Mouse (Mus musculus) kidney, postnatal 36 days (tissue): Measurements from ENCODE around the gene Rhot1.
A peak's percentile ranks its signal among the peaks of the same experiment; 100 is the strongest.
"Not testable (repeated sequence)": the region's sequence is repeated elsewhere in the genome, so short reads cannot be mapped to it uniquely, and the experiment has no call there.

Source experiments
- DNase-seq, 2 experiments: peaks; one replicate each; pipeline ENCODE4 v3.0.0; 2021 to 2022; ENCODE audit warnings: mixed read lengths in 2 of 2

Rhot1 gene

GRCm38 (mm10) chr11:80196351-80196750 lies 12.5 kb upstream of the Rhot1 start:
- no peak for DNase-seq

- DNase-seq: no peak
Measured at GRCm38 (mm10) chr11:80199316-80199715, 9.5 kb upstream of the Rhot1 start.

GRCm38 (mm10) chr11:80199773-80200172 lies 9.0 kb upstream of the Rhot1 start:
- DNase-seq: no peak

- peak; percentile 34 to 70 for DNase-seq
Measured at GRCm38 (mm10) chr11:80200326-80200725, 8.5 kb upstream of the Rhot1 start.

DNA sequence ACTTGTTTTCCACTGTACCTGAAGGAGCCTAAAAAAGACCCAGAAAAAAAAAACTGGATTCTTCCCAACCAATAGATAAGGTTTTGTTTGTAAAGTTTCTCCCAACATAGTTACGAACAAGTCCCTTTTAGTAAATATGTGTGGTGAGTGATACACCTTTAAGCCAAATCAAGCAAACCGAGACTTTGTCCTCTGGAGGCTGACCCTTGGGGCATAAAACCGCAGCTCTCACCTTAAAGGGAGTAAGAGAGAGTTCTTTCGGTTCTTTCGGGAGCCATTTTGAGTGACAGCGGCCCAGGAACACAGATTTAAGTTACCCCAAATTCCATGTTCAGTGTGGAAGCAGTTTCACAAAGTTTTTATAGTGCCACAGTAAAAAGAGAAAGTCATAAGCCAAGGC lies 6.5 kb upstream of the Rhot1 start:
- DNase-seq: peak; percentile 51 to 52

DNA sequence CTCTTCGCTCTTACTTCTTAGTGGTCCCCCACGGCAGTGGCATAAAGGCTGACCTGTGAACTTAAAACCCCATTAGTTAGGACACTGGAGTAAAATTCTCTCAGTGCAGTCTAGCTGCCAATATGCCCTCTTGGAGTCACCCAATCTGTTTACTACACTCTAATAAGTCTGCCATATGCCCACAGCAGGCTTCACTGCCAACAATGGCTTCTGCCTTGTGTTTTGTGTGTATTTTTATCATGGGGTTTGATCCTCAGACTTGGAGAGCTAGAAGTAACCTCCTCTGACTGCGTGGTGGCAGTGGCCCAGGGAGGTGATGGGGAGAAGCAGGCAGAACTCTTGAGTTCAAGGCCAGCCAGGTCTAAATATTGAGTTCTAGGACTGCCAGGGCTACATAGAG lies 4.8 kb upstream of the Rhot1 start:
- no peak for DNase-seq

DNA sequence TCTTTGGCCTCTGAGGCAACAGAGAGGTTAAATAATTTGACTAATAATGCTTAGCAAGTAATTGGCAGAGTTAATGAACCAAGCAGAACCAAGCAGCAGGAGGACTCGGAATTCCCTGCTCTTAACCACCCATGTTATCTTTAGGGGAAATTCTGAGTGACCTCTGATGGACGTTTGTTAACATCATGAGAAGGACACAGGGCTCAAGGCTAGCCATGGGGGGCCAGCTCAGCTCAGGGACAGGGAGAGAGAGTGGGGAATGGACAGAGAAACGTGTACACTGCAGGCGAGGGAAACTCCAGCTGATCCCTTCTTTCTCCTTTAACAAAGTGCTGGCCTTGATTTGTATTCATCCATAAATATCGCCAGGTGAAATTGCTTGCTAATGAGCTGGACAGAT lies 3.9 kb upstream of the Rhot1 start:
- no peak for DNase-seq

DNA sequence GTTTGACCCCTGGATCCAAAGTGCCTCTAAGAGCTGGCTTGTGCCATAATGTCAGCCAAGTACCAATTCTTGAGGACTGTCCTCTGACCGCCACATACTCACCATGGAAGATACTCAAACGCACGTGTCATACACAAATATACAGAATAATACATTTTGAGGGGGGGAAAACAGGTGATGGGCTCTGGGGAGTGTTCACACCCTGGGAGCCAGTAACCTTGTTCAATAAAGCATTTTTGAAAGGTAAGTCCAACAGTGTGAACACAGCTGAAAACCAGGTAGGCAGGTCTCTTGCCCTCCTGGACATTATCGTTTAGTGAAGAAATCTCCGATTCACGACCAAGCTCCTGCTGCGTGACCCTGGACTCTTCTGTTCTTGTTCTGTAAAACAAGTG lies 357 bp upstream of the Rhot1 start:
- no peak for DNase-seq

GRCm38 (mm10) chr11:80210321-80210720 lies 1.5 kb downstream of the Rhot1 start:
- no peak for DNase-seq

GRCm38 (mm10) chr11:80212282-80212681 lies 3.5 kb downstream of the Rhot1 start:
- DNase-seq: no peak

- peak; percentile 48 to 62 for DNase-seq
Measured at GRCm38 (mm10) chr11:80215291-80215690, 6.5 kb downstream of the Rhot1 start.

GRCm38 (mm10) chr11:80218657-80219293 lies 10.0 kb downstream of the Rhot1 start:
- peak; percentile 17 to 25 for DNase-seq

GRCm38 (mm10) chr11:80230066-80230465 lies 21.2 kb downstream of the Rhot1 start:
- DNase-seq: not testable (repeated sequence)

- no peak for DNase-seq
Measured at GRCm38 (mm10) chr11:80237278-80237677, 28.5 kb downstream of the Rhot1 start.

- DNase-seq: no peak
Measured at GRCm38 (mm10) chr11:80238306-80238705, 29.5 kb downstream of the Rhot1 start.

GRCm38 (mm10) chr11:80247026-80247425 lies 38.2 kb downstream of the Rhot1 start:
- peak in 1 of 2 experiments; percentile 8 for DNase-seq

- no peak for DNase-seq
Measured at GRCm38 (mm10) chr11:80248531-80248930, 39.7 kb downstream of the Rhot1 start.

GRCm38 (mm10) chr11:80264137-80264536 lies 55.3 kb downstream of the Rhot1 start:
- no peak for DNase-seq

DNA sequence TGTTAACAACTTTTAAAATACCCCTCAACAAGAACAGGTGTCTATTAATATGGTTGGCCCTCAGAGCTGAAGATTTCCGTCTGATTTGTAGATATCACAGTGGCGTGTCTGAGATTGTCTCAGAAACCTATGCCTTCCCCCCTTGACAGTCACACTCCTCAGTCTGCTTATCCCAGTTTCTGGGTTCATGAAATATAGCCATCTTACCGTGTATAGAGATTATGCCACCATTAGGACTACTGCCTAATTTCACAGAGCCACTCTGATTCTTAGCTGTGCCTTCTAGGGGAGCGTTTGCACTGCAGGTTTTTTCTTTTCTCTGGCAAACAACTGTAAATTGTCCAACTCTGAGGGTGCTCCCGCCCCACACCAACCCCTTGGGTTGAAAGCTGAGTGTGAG lies 62.3 kb downstream of the Rhot1 start:
- DNase-seq: no peak

- no peak for DNase-seq
Measured at GRCm38 (mm10) chr11:80275011-80275410, 66.2 kb downstream of the Rhot1 start.

DNA sequence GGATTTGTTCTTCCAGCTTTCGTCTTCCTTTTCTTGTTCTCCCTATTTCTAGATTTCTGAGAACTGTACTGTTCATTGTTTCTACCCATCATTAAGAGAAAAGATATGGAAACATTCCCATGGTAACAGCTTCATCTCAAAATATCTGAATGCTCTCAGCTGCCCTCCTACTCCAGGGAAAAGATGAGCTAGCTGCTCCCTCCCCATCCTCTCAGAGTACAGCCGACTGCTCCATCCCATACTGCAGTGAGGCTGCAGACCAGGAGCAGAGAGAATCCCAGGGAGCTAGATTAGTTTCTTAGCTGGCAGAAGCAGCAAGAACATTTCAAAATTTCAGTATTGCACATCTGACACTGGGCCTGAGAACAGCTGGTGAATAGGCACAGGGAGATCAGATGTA lies 69.2 kb downstream of the Rhot1 start:
- no peak for DNase-seq

- peak in 1 of 2 experiments; percentile 10 for DNase-seq
Measured at GRCm38 (mm10) chr11:80283786-80284185, 75.0 kb downstream of the Rhot1 start.

DNA sequence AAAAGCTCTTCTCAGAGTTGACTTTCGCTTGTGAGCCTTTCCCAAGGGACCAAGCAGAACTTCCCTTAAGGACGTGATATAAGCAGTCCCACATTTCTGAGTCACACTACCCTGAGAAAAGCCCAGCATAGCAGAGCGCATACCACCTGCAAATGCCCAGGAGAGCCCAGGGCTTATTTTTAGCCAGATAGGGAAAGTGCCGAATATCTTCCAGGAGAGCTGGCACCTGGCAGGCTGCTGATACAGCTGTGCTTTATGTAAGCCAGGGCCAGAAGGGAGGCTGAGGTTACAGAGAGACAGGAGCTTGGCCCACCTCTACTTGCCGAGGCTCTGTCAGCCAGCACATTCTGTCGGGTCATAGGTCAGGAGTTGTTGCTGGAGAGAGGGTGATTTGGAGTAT lies 75.8 kb downstream of the Rhot1 start:
- no peak for DNase-seq

GRCm38 (mm10) chr11:80287150-80287549 lies 78.3 kb downstream of the Rhot1 start:
- peak; percentile 64 to 81 for DNase-seq
